Mouse (Mus musculus): ENCODE results near the gene Dcaf7. TPM values are rescaled to one million over a fixed set of nuclear protein-coding genes. Genes with fewer than 3 reads are reported as not detected.

Gene Dcaf7
- total and polyA plus RNA-seq, 2 experiments from 2014 or later = 27.4 to 49.5 TPM

DNA sequence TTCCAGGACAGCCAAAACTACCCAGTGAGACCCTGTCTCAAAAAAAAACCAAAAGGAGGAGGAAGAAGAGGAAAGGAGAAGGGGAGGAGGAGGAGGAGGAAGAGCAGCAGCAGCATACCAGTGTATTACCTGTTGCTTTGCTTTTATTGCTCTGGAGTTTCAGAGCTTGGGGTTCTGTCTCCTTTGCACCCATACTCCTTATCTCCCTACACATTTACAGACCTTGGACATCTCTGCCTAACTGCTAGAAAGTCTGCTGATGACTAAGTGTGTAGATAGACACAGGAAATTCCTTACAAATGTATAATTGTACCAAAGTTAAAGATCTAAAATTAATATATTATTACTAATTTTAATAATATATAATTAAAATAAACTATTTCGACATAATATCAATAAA lies 8.6 kb downstream of the Dcaf7 start:
- no peak for TF ChIP-seq CTCF (IDR thresholded peaks at IDR 0.05; ENCODE audit: low read depth)
- ATAC-seq (ENCODE audit: insufficient read depth, low read depth) (no peak), DNase-seq (ENCODE audit: low spot score) (no peak)
- H3K9me3 ChIP-seq (replicated peaks; ENCODE audit: control insufficient read depth, low read length) = no peaks in the 10 kb centered on the region
- H3K27ac ChIP-seq (ENCODE audit: low read depth) = no peak overlapping the region
- no peak overlapping the region for H3K9ac ChIP-seq (replicated peaks; ENCODE audit: low read depth, low read length)
- no peak overlapping the region for H3K4me3 ChIP-seq (ENCODE audit: low read depth, low read length)
- peaks cover 26% of the 10 kb centered on the region for H3K36me3 ChIP-seq (replicated peaks; ENCODE audit: control insufficient read depth, insufficient read depth, low read length)
- no peaks in the 10 kb centered on the region for H3K4me1 ChIP-seq (ENCODE audit: control insufficient read depth, insufficient read depth)
- WGBS = 93% methylated on average over 1 of the region's 1 CpGs
- H3K4me2 ChIP-seq (ENCODE audit: low read depth, low read length) = no peak overlapping the region
- H3K27me3 ChIP-seq (ENCODE audit: control insufficient read depth, insufficient read depth, low read length) = no peaks in the 10 kb centered on the region

DNA sequence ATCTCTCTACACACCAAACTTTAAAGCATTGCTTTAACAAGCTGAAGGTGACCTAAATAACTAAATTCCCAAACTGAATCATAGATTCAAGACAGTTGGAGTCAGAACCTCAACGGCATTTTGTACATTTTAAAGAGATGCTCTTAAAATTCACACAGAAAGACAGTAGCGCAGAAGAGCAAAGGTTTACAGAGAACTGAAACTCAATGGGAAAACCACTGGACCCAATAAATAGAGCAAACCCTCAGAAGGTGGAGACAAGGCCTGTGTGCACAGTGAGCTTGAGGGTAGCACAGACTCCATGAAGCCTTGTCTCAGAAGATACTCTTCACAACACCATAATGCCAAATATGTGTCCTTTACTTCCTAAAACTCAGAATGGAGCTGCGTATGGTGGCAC lies 9.1 kb downstream of the Dcaf7 start:
- TF ChIP-seq CTCF (IDR thresholded peaks at IDR 0.05; ENCODE audit: low read depth) (no peak), EP300 (IDR thresholded peaks at IDR 0.05; ENCODE audit: low read depth) (no peak)
- no peak for ATAC-seq (ENCODE audit: insufficient read depth, low read depth)

DNA sequence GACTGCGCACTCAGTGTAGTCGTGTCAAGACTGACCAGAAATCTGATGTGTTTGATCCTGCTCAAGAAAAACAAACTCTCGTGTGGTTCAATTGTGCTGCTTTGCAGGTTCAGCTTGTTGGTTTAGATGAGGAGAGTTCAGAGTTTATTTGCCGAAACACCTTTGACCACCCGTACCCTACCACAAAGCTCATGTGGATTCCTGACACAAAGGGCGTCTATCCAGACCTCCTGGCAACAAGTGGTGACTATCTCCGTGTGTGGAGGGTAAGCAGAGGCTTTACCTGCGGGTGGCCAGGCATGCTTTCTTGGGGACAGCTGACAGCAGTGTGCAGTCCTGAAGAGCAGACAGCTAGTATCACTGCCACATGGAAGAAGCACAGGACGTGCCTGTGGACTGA lies 9.9 kb downstream of the Dcaf7 start:
- H3K9ac ChIP-seq (replicated peaks; ENCODE audit: low read depth, low read length) = no peak overlapping the region

More for the DNA sequence above, 9.1 kb downstream of the Dcaf7 start:
- Histone ChIP-seq H3K4me2 (ENCODE audit: low read depth, low read length) (no peak overlapping the region), H3K4me1 (ENCODE audit: control insufficient read depth, insufficient read depth) (no peaks in the 10 kb centered on the region), H3K36me3 (replicated peaks; ENCODE audit: control insufficient read depth, insufficient read depth, low read length) (peaks cover 28% of the 10 kb centered on the region), H3K27ac (ENCODE audit: low read depth) (no peak overlapping the region), H3K9me3 (replicated peaks; ENCODE audit: control insufficient read depth, low read length) (no peaks in the 10 kb centered on the region), H3K27me3 (ENCODE audit: control insufficient read depth, insufficient read depth, low read length) (no peaks in the 10 kb centered on the region), H3K9ac (replicated peaks; ENCODE audit: low read depth, low read length) (no peak overlapping the region), H3K4me3 (ENCODE audit: low read depth, low read length) (no peak overlapping the region)
- no peak for DNase-seq (ENCODE audit: low spot score)
- WGBS = 96% methylated on average over 3 of the region's 3 CpGs

DNA sequence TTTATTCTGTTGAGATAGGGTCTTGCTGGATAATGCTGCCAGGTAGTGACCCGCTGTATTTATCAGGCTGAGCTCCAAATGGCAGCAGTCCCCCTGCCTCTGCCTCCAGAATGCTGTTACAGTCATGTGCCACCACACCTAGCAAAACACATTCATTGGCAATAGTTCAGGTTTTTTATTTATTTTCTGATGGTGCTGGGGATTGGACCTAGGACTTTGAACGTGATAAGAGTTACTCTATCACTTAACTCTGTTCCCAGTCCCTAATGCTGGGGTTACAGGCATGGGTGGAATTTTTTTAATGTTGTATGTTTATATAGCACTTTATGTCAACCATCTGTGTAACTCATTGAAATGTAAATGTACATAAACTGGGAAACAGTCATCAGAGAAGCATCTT lies 17.2 kb downstream of the Dcaf7 start:
- Histone ChIP-seq H3K4me3 (ENCODE audit: low read depth, low read length) (no peak overlapping the region), H3K27me3 (ENCODE audit: control insufficient read depth, insufficient read depth, low read length) (no peaks in the 10 kb centered on the region), H3K4me1 (ENCODE audit: control insufficient read depth, insufficient read depth) (no peaks in the 10 kb centered on the region), H3K36me3 (replicated peaks; ENCODE audit: control insufficient read depth, insufficient read depth, low read length) (peaks cover 88% of the 10 kb centered on the region), H3K4me2 (ENCODE audit: low read depth, low read length) (no peak overlapping the region), H3K9me3 (replicated peaks; ENCODE audit: control insufficient read depth, low read length) (no peaks in the 10 kb centered on the region), H3K9ac (replicated peaks; ENCODE audit: low read depth, low read length) (no peak overlapping the region), H3K27ac (ENCODE audit: low read depth) (no peak overlapping the region)
- ATAC-seq (ENCODE audit: insufficient read depth, low read depth) (no peak), DNase-seq (ENCODE audit: low spot score) (no peak)
- TF ChIP-seq CTCF (IDR thresholded peaks at IDR 0.05; ENCODE audit: low read depth) (no peak), EP300 (IDR thresholded peaks at IDR 0.05; ENCODE audit: low read depth) (no peak)
- WGBS = 89% methylated on average over 2 of the region's 2 CpGs

More for the DNA sequence above, 9.9 kb downstream of the Dcaf7 start:
- peaks cover 36% of the 10 kb centered on the region for H3K36me3 ChIP-seq (replicated peaks; ENCODE audit: control insufficient read depth, insufficient read depth, low read length)
- no peaks in the 10 kb centered on the region for H3K27me3 ChIP-seq (ENCODE audit: control insufficient read depth, insufficient read depth, low read length)
- ATAC-seq (ENCODE audit: insufficient read depth, low read depth) (no peak), DNase-seq (ENCODE audit: low spot score) (no peak)
- 84% methylated on average over 9 of the region's 9 CpGs for WGBS
- H3K4me2 ChIP-seq (ENCODE audit: low read depth, low read length) = no peak overlapping the region
- no peaks in the 10 kb centered on the region for H3K4me1 ChIP-seq (ENCODE audit: control insufficient read depth, insufficient read depth)
- no peak overlapping the region for H3K4me3 ChIP-seq (ENCODE audit: low read depth, low read length)
- H3K9me3 ChIP-seq (replicated peaks; ENCODE audit: control insufficient read depth, low read length) = no peaks in the 10 kb centered on the region
- H3K27ac ChIP-seq (ENCODE audit: low read depth) = no peak overlapping the region
- TF ChIP-seq CTCF (IDR thresholded peaks at IDR 0.05; ENCODE audit: low read depth) (no peak), EP300 (IDR thresholded peaks at IDR 0.05; ENCODE audit: low read depth) (no peak)

DNA sequence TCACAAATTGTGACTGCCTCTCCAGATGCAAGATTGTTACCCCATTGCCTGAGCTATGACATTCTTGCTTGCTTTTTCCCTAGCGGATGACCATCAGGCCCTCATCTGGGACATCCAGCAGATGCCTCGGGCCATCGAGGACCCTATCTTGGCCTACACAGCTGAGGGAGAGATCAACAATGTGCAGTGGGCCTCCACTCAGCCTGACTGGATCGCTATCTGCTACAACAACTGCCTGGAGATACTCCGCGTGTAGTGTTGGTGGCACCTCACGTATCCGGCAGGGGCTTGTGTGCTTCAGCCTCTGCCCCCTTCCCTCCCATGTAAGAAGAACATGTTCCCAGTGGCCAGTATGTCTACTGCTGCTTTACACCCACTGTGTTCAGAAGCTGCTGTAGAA lies 17.9 kb downstream of the Dcaf7 start:
- Histone ChIP-seq H3K4me3 (ENCODE audit: low read depth, low read length) (no peak overlapping the region), H3K9me3 (replicated peaks; ENCODE audit: control insufficient read depth, low read length) (no peaks in the 10 kb centered on the region), H3K4me2 (ENCODE audit: low read depth, low read length) (no peak overlapping the region), H3K27ac (ENCODE audit: low read depth) (no peak overlapping the region), H3K4me1 (ENCODE audit: control insufficient read depth, insufficient read depth) (no peaks in the 10 kb centered on the region), H3K27me3 (ENCODE audit: control insufficient read depth, insufficient read depth, low read length) (no peaks in the 10 kb centered on the region), H3K36me3 (replicated peaks; ENCODE audit: control insufficient read depth, insufficient read depth, low read length) (peaks cover 90% of the 10 kb centered on the region), H3K9ac (replicated peaks; ENCODE audit: low read depth, low read length) (no peak overlapping the region)
- DNase-seq (ENCODE audit: low spot score) (no peak), ATAC-seq (ENCODE audit: insufficient read depth, low read depth) (no peak)
- 94% methylated on average over 8 of the region's 8 CpGs for WGBS
- no peak for TF ChIP-seq CTCF (IDR thresholded peaks at IDR 0.05; ENCODE audit: low read depth)
- TF ChIP-seq EP300 (IDR thresholded peaks at IDR 0.05; ENCODE audit: low read depth) = no peak

DNA sequence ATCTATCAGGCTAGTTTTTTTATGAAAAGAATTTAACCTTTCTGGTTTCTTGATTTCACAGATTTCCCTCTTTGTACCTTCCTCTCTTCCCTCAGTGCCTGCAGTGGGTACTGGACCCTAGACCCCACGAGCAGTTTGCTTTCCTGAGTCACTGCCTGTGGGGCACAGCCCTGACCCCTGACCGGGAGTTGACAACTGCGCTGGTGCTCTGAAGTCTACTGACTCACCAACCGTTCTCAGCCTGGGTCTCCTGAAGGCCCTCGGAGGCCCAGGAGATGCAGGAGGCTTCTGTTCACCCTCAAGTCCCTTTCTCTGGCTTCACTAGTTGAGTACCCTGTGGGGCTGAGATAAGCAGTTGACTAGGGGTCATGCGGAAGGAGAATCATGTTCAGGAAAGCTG lies 18.7 kb downstream of the Dcaf7 start:
- Histone ChIP-seq H3K27ac (ENCODE audit: low read depth) (no peak overlapping the region), H3K4me2 (ENCODE audit: low read depth, low read length) (no peak overlapping the region), H3K4me3 (ENCODE audit: low read depth, low read length) (no peak overlapping the region), H3K36me3 (replicated peaks; ENCODE audit: control insufficient read depth, insufficient read depth, low read length) (peaks cover 96% of the 10 kb centered on the region), H3K9me3 (replicated peaks; ENCODE audit: control insufficient read depth, low read length) (no peaks in the 10 kb centered on the region), H3K9ac (replicated peaks; ENCODE audit: low read depth, low read length) (no peak overlapping the region), H3K4me1 (ENCODE audit: control insufficient read depth, insufficient read depth) (no peaks in the 10 kb centered on the region), H3K27me3 (ENCODE audit: control insufficient read depth, insufficient read depth, low read length) (no peaks in the 10 kb centered on the region)
- WGBS = 86% methylated on average over 6 of the region's 6 CpGs
- no peak for ATAC-seq (ENCODE audit: insufficient read depth, low read depth)
- TF ChIP-seq EP300 (IDR thresholded peaks at IDR 0.05; ENCODE audit: low read depth) (no peak), CTCF (IDR thresholded peaks at IDR 0.05; ENCODE audit: low read depth) (no peak)
- no peak for DNase-seq (ENCODE audit: low spot score)

Data from heart, postnatal 0 days (tissue).